Mouse (Mus musculus): ENCODE measurements around the gene Cyba.

Gene Cyba

GRCm38 (mm10) chr8:122430058-122430636 lies 2.6 kb downstream of the Cyba start:
- in situ Hi-C loops (cut with MboI; ENCODE audit: low pct_unique_long_range_greater_than_20kb in 1 of 2, low sequenced_read_pairs in 2 of 2, unreplicated experiment in 1 of 2), result no loop called here

GRCm38 (mm10) chr8:122428163-122428562 lies 4.6 kb downstream of the Cyba start:
- in situ Hi-C loops (cut with MboI; ENCODE audit: low pct_unique_long_range_greater_than_20kb in 1 of 2, low sequenced_read_pairs in 2 of 2, unreplicated experiment in 1 of 2), result no loop called here

- in situ Hi-C loops (cut with MboI; ENCODE audit: low pct_unique_long_range_greater_than_20kb in 1 of 2, low sequenced_read_pairs in 2 of 2, unreplicated experiment in 1 of 2), result no loop called here
Observed at GRCm38 (mm10) chr8:122427607-122428006, 5.1 kb downstream of the Cyba start.

GRCm38 (mm10) chr8:122426145-122426544 lies 6.6 kb downstream of the Cyba start:
- in situ Hi-C loops (cut with MboI; ENCODE audit: low pct_unique_long_range_greater_than_20kb in 1 of 2, low sequenced_read_pairs in 2 of 2, unreplicated experiment in 1 of 2), result no loop called here

GRCm38 (mm10) chr8:122423659-122424058 lies 9.1 kb downstream of the Cyba start:
- in situ Hi-C loops (cut with MboI; ENCODE audit: low pct_unique_long_range_greater_than_20kb in 1 of 2, low sequenced_read_pairs in 2 of 2, unreplicated experiment in 1 of 2), result no loop called here

- in situ Hi-C loops (cut with MboI; ENCODE audit: low pct_unique_long_range_greater_than_20kb in 1 of 2, low sequenced_read_pairs in 2 of 2, unreplicated experiment in 1 of 2), result no loop called here
Observed at GRCm38 (mm10) chr8:122423217-122423616, 9.5 kb downstream of the Cyba start.

GRCm38 (mm10) chr8:122421376-122422070 lies 11.2 kb downstream of the Cyba start, which contains the start of gene Il17c:
Gene Il17c (plus strand): TSS chr8:122422020.
- in situ Hi-C loops (cut with MboI; ENCODE audit: low pct_unique_long_range_greater_than_20kb in 1 of 2, low sequenced_read_pairs in 2 of 2, unreplicated experiment in 1 of 2), result no loop called here

- in situ Hi-C loops (cut with MboI; ENCODE audit: low pct_unique_long_range_greater_than_20kb in 1 of 2, low sequenced_read_pairs in 2 of 2, unreplicated experiment in 1 of 2), result no loop called here
Observed at GRCm38 (mm10) chr8:122419881-122420555, 12.7 kb downstream of the Cyba start.

- in situ Hi-C loops (cut with MboI; ENCODE audit: low pct_unique_long_range_greater_than_20kb in 1 of 2, low sequenced_read_pairs in 2 of 2, unreplicated experiment in 1 of 2), result no loop called here
Observed at GRCm38 (mm10) chr8:122415554-122415953, 17.2 kb downstream of the Cyba start.

GRCm38 (mm10) chr8:122414311-122414710 lies 18.4 kb downstream of the Cyba start:
- in situ Hi-C loops (cut with MboI; ENCODE audit: low pct_unique_long_range_greater_than_20kb in 1 of 2, low sequenced_read_pairs in 2 of 2, unreplicated experiment in 1 of 2), result no loop called here

- in situ Hi-C loops (cut with MboI; ENCODE audit: low pct_unique_long_range_greater_than_20kb in 1 of 2, low sequenced_read_pairs in 2 of 2, unreplicated experiment in 1 of 2), result no loop called here
Observed at GRCm38 (mm10) chr8:122407678-122408077, 25.1 kb downstream of the Cyba start.

GRCm38 (mm10) chr8:122405146-122405805 lies 27.5 kb downstream of the Cyba start:
- in situ Hi-C loops (cut with MboI; ENCODE audit: low pct_unique_long_range_greater_than_20kb in 1 of 2, low sequenced_read_pairs in 2 of 2, unreplicated experiment in 1 of 2), result no loop called here

- in situ Hi-C loops (cut with MboI; ENCODE audit: low pct_unique_long_range_greater_than_20kb in 1 of 2, low sequenced_read_pairs in 2 of 2, unreplicated experiment in 1 of 2), result no loop called here
Observed at GRCm38 (mm10) chr8:122398186-122398585, 34.5 kb downstream of the Cyba start.

- in situ Hi-C loops (cut with MboI; ENCODE audit: low pct_unique_long_range_greater_than_20kb in 1 of 2, low sequenced_read_pairs in 2 of 2, unreplicated experiment in 1 of 2), result no loop called here
Observed at GRCm38 (mm10) chr8:122395291-122395690, 37.4 kb downstream of the Cyba start.

- in situ Hi-C loops (cut with MboI; ENCODE audit: low pct_unique_long_range_greater_than_20kb in 1 of 2, low sequenced_read_pairs in 2 of 2, unreplicated experiment in 1 of 2), result no loop called here
Observed at GRCm38 (mm10) chr8:122393717-122394116, 39.0 kb downstream of the Cyba start.

- in situ Hi-C loops (cut with MboI; ENCODE audit: low pct_unique_long_range_greater_than_20kb in 1 of 2, low sequenced_read_pairs in 2 of 2, unreplicated experiment in 1 of 2), result no loop called here
Observed at GRCm38 (mm10) chr8:122390758-122391157, 42.0 kb downstream of the Cyba start.

GRCm38 (mm10) chr8:122389357-122389756 lies 43.4 kb downstream of the Cyba start:
- in situ Hi-C loops (cut with MboI; ENCODE audit: low pct_unique_long_range_greater_than_20kb in 1 of 2, low sequenced_read_pairs in 2 of 2, unreplicated experiment in 1 of 2), result no loop called here

- in situ Hi-C loops (cut with MboI; ENCODE audit: low pct_unique_long_range_greater_than_20kb in 1 of 2, low sequenced_read_pairs in 2 of 2, unreplicated experiment in 1 of 2), result no loop called here
Observed at GRCm38 (mm10) chr8:122383039-122383438, 49.7 kb downstream of the Cyba start.

Measured in mouse embryonic stem cell (cell line).